Mouse (Mus musculus) spleen, postnatal 14 days (tissue): ENCODE measurements around the gene Bdh1.
"Not testable (repeated sequence)": the region's sequence is repeated elsewhere in the genome, so short reads cannot be mapped to it uniquely, and the experiment has no call there.

Source experiments
- DNase-seq, 2 experiments: peaks; one replicate each; pipeline ENCODE4 v3.0.0; 2021 to 2022; ENCODE audit warnings: low spot score in 2 of 2

Bdh1 gene

DNA sequence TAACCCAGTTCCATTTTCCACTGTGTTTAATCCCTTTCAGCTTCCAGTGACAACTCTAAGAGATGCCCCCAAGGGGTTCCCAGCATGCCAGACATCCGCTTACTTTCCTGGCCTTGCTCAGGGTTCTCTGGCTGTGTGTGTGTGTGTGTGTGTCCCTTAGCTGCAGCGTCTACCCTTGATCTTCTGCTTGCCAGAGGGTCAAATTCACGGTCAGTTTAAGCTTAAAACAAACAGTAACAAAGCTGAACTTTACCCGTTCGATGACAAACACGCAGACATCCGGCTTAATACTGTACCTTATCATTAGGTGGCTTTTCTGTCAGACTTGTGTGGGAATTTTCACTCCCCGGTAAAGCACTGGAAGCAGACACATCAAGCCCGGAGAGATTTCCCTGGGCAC lies at the start of gene Bdh1:
Gene Bdh1, plus strand, starts transcription at position 281 of the 400 bp plus-strand sequence.
- no peak for DNase-seq

DNA sequence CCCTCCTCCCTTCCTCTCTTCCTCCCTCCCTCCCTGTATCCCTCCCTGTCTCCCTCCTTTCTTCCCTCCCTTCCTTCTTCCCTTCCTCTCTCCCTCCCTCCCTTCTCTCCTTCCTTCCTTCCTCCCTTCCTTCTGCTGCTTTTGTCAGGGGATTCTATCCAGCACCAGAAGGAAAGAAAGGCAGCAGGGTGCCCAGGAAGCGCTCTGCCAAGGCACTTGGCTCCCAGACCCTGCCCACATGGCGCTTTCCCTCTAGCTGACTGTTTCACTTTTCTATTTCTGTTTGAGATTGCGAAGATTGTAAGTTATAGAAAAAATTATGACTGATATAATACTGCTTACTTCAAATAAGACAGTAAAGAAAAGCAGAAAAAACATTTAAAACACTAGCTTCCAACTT lies 49.8 kb upstream of the Bdh1 start:
- not testable (repeated sequence) for DNase-seq

DNA sequence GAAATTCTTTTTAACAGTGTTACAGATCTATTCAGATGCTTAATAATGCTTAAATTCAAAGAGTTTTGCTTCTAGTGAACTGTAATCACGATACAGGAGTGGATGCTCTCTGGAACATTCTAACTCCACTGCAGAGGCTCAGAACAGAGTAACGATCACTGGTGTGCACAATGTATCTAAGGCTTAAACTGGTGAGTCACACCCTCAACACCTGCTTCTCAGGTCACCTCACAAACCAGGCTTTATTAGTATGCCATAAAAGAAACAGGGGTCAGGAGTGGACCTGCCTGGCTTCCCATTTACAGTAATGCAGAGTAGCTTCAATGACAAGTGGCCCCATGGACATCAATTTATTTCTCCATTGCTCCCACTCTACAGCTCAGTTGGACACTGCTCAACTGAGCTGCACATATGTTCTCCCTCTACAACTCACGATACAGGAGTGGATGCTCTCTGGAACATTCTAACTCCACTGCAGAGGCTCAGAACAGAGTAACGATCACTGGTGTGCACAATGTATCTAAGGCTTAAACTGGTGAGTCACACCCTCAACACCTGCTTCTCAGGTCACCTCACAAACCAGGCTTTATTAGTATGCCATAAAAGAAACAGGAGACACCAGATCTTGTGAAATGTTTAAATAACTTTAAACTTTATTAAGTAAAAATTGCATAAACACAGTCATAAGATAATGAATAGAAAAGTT lies 46.0 kb upstream of the Bdh1 start:
- not testable (repeated sequence) for DNase-seq

DNA sequence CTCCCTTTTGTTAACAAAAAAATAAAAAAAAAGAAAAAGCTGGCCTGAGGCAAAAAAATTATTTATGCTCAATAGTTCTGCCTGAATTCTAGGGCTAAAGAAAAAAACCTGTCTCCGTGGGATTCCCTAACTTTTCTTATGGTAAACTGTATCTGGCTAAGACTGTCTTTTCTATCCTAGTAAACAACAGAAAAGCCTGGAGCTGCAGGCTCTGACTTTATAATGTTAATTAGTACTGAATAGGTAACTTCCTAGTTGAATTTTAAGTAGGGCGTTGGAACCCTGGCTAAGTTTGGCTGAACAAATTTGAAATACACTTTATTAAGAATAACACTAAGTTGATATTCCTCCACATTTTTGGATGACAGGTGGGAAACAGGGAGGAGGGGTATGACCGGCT lies 33.8 kb upstream of the Bdh1 start:
- not testable (repeated sequence) for DNase-seq

DNA sequence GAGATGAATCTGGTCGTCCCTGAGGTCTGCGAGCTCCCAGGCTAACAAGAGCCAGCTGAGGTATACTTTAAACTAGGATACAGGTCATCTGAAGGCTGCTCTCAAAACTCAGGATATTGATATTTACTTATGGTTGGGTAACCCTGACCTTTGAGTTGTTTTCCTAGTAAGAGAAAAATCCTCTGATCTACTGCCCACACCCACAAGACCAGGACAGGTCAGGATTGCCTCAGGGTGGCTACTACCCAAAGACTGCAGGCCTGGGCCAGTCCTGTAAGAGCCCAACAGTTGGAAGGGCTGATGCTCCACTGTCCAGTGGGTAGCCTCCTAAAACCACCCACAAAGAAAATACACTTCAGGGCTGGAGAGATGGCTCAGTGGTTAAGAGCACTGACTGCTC lies 22.8 kb upstream of the Bdh1 start:
- no peak for DNase-seq

DNA sequence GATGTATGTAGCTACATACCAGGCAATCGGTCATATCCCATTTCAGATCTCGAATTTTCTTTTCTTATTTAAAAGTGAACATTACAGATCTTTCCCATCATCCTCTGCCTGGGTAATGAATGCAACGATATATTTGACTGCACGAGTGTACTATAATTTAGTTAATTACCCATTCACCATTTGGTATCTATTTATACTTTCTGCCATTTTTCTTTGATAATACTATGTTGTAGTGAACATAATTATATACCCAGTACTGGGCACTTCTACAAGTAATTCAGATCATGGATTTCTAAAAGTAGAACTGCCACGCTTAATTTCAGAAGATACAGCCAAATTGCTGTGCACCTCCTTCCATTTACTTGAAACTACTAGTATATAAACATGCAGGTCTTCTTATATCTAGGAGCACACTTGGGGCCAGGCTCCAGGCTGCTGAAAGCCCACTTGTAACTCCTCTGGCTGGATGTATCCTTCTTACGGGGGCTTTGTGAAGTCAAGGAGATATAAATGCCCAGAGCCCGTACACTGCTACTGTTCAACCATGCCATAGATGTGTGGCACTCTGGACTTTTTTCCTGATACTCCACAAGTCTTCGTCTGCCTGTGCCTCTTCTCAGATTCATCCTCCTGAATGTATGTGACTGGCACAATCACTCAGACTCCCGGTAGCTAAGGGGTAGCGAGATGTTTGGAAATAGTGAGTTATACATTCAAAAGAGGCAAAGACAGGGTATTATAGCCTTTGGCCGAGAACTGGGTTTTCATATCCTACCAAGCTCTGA lies 21.0 kb upstream of the Bdh1 start:
- no peak for DNase-seq

DNA sequence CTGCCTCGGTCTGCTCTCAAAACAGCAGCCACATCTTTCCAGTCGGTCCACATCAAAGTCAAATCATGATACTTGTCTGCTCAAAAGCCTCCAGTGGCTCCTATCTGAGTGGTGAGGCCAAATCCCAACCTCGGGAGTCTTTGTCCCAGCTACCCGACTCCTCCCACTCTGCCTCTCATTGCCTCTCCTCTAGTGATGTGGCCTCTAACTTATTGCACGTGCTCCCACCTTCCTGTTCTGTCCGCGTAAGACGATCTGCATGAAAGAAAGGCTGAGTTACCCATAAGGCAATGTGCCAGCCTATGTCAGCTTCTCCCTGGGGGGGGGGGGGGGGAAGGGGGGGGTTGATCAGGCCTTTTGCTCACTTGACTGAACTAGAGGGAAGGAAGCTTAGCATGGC lies 20.0 kb upstream of the Bdh1 start:
- no peak for DNase-seq

DNA sequence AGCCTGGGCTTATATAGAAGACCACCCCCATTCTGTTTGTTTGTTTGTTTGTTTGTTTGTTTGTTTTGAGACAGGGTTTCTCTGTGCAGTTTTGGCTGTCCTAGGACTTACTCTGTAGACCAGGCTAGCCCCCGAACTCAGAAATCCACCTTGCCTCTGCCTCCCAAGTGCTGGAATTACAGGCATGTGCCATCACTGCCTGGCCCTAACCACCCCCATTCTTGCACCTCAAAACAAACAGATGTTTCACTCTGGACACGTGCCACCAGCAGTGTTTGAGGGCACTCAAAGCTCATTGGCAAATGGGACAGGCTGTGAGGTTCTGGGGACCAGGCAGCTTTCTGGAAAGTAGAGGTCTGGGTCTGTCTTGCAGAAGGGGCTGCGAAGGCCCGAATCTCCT lies 18.1 kb upstream of the Bdh1 start:
- no peak for DNase-seq

DNA sequence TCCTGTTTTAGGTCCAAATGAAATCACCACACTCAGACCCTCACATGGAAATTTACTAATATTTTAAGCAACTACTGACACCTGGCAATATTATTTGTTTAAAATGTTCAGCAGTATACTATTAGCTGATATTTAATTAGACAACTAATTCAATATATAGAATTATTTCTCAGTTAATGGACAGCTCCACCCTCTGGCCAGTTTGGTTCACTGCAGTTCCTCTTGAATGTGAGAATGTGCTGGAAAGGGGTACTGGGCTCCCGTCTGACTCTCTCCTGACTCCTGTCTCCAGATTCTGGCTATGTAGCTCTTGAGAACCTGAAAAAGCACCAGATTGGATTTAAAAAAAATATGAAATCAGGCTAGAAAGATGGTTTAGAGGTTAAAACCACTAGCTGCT lies 17.0 kb upstream of the Bdh1 start:
- DNase-seq: no peak

DNA sequence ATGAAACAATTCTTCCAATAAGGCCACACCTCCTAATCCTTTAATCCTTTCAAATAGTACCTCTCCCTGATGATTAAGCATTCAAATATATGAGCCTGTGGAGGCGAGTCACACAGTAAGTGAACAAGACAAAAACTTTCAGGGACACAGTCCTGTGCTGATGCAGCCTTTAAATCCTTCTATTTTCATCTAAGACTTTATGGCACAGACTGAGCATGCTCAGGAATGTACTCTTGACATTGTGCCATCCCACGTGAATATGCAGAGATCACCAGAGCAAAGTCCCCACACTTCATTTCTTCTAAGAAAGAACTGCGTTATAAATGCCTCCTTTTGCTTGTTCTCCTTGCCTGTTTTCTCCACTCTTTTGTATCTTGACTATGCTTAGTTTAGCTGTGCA lies 14.2 kb upstream of the Bdh1 start:
- DNase-seq: no peak

DNA sequence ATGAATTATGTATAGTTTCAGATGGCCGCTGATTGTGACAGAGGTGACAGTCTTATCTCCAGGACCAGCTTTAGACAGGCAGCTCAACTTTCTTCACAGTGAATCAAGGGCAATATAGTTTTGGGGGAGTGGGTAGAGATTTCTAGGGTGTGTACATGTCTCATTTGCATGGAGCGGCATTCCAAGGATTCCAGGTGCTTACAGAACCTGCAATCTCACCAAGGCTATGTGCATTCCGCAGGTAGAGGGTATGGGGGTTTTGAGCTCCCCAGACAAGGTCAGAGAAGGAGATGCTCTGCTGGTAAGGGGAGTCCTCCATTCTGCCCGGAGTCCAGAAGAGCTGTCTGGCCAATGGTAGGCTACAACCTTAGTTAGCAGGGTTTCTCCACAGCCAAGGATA lies 11.1 kb upstream of the Bdh1 start:
- DNase-seq: no peak

DNA sequence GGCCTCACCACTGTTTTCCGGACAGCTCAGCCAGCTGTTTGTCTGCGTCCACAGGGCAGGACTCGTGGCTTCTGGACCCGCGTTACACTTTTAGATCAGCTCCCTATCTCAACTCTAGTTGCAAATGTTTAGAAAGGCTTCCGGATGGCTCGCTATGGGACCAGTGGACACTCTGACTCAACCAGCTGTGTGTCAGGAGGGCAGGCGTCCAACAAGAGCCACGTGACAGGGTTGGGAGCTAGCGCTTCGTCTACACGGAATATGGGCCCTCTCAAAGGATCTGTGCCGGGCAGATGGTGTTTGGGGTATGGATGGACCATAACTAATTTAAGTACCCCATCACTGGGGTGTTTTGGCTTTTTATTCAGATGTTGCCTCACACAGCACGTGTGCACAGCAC lies 9.8 kb upstream of the Bdh1 start:
- DNase-seq: no peak

DNA sequence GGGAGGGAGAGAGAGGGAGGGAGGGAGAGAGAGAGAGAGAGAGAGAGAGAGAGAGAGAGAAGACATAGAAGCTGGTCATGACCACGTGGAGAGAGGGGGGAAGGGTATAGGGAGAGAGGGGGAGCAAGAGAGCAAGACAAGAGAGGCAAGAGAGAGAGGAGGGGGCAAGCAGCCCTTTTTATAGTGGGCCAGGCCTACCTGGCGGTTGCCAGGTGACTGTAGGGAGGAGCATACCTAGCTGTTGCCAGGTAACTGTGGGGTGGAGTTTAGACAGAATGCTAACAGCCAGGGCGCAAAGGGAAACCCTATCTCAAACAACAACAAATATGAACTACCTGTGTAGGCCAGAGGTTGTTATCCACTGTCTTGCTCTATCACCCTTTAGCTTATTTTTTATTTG lies 8.3 kb upstream of the Bdh1 start:
- DNase-seq: no peak

DNA sequence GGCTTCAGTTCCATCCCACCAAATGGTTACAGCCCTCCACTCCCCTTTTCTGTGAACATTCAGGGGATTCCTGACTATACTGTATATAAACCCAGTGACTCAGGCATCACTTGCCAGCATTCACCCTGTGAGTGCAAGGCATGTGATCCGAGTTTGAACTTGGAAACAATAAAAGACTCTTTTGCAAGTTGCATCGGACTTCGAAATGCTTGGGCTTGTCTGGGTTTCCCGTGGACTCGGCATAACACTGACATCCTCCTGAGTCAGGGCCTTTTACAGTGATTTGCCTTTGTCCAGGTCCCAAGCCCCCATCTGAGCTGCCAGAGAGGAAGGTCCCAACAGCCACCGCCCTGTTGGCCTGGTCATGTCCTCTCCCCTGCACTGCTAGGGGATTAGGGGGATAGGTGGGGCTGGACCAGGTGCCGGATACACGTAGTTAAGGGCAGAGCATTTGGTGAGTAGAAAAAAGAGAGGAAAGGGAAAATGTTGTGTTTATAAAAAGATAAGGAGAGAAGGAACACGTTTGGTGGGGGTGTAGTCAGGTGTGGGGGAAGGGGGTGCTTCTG lies 6.1 kb upstream of the Bdh1 start:
- DNase-seq: no peak

DNA sequence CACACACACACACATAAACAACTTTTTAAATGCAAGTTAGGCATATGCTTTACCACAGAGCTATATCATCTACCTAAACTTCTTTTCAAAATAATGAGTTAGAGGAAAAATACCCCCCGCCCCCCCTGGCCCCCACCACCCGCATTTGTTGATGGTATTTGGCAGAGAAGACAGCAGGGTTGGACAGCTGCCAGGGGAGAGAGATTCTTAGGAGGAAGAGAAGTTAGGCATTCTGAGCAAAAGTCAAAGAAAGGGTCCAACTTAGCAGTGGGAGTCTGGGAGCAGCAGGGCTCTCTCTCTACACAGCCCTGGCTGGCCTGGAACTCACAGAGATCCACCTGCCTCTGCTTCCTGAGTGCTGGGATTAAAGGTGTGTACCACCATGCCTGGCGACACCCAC lies 3.4 kb upstream of the Bdh1 start:
- DNase-seq: no peak

DNA sequence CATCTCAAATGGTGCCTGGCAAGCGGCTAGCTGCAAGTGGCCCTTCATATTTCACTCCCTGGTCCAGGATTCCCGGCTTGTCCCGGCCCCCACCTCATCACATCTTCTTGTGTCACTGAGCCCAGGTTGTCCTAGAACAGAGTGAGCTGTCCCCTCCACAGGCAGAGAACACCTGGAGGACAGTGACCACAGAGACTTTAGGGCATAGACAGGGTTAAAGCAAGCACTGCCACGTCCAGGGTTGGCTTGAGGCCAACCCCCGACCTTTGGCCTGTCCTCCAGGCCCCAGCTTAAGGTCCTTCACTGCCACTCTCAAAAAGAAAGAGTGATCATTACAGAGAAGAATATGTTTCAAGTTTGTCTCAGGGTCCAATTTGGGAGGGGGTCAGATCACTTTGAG lies 2.6 kb upstream of the Bdh1 start:
- no peak for DNase-seq

DNA sequence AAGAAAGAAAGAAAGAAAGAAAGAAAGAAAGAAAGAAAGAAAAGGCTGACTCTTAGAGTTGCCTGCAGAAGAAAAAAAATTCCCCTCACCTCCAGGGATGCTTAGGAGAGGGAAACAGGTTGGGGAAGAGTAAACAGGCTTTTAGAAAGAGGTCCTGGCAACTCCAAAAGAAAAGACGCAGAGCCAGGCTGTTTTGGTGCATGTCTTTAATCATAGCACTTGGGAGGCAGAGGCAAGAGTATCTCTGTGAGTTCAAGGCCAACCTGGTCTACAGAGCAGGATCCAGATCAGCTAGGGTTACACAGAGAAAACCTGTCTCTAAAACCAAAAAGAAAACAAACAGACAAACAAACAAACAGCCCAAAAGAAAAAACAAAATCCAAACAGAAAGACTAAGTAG lies 642 bp downstream of the Bdh1 start:
- DNase-seq: no peak

DNA sequence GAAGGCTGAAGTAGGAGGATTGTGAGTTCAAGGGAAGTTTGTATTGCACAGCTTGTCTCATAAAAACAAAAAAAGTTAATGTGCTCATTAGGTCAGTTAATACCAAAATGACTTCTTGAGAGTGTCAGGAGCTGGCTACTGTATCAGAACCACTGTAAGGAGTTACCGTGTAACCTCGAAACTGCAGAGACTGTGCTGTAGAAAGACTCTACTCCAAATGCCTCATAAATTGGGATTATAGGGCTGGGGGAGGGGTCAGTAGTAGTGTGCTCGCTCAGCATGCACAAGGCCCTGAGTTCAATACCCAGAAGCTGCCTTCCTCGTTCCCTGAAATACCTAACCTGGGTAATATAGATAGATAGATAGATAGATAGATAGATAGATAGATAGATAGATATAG lies 1.3 kb downstream of the Bdh1 start:
- no peak for DNase-seq

DNA sequence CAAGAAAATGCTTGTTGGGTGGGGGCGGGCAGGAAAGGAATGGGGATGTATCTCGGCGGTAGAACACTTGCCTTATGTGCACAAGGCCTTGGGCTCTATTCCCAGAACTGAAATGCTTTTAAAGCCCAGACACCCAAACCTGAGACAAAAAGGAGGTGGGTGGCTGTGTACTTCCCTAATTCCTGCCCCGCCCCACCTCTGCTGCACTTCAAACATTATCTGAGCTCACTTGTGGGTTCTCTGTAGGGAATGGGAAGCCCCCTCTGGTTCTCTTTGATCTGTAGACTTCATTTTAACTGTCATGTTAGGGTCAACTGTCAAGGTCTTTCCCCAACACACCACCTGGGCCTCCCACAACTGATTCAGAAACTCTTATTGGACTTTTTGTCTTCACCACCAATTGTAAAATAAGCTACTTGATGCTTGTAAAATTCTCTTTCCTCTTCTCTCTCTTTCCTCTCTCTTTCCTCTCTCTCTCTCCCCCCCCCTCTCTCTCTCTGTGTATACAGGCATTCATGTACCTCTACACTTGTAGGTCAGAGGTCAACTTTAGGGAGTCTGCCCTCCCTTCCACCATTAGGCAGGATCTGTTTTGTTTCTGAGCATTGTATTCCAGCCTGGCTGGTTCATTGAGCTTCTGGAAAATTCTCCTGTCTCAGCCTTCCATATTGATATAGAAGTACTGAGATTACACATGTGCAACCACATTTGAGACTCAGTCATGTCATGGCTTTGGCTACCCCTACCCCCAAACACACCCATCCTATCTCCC lies 2.5 kb downstream of the Bdh1 start:
- DNase-seq: no peak

DNA sequence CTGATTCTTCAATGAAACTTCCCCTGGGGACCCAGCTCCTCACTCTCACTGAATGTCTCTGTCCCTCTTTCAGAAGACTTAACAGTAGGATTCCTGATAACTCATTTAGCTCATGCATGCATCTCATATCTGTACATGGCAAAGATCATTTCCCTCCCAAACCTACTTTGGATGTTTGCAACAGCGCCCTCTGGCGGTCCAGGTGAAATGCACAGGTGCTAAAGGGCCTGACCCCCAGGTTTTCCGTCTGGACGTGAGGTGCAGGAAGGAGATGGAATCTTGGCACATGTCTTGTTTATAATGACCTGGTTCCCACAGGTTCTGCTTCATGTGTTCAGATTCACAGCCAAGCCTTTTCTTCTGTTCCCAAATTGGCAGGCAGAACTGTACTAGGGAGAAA lies 3.4 kb downstream of the Bdh1 start:
- DNase-seq: peak; percentile 50 to 72

DNA sequence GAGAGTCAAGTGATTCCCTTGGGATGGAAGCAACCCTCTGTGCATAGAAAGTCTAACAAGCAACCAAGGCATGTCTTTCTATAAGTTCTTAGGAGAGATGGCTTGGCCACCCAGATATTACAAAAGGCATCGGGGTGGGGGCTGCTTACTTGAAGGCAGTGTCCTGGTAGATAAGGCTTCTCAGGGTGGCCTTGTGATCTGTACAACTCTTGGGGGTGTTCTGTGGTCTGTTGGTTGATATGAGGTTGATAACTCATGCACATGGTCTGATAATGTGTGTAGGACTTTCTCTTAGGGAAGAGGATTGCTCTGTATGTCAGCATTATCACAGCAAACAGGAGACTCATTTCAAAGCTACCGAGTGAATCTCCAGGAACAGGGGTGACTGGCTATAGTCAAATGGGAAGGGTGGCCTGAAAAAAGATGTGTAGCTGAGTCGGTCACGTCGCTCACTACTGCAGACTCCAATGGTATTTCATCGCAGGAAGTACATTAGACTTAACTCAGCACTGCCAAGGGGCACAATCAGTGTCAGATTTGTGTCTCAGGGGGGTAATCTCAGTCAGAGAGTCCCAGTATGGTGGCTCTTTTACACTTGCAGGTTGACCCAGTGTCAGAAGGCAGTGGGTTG lies 4.5 kb downstream of the Bdh1 start:
- no peak for DNase-seq

DNA sequence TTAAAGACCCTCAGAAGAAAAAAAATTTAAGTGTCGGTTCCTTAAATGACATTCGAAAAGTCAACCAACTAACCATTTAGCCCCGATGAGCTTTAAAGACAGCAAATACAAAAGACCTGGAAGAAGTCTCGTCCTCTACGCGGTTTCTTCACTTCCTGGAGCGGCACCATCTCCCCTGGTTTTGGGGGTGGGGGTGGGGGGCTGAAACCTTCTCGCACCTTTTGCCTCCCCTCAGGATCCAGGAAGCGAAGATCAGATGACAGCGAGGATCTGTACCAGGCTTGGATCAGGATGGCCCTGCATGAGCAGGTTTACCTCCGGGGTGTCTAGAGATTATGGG lies 6.2 kb downstream of the Bdh1 start:
- DNase-seq: no peak
